Mouse (Mus musculus) kidney, adult 2 months (tissue): ENCODE results near the gene Olfr279.
A peak's percentile ranks its signal among the peaks of the same experiment; 100 is the strongest.

Experiments used
- CTCF ChIP-seq: fragments of 200-500 bp; conservative IDR thresholded peaks from 2 replicates; pipeline ENCODE4 v1.5.1; 2011; ENCODE audit warnings: low read depth, mild to moderate bottlenecking, control low read depth, low read length, moderate library complexity, mixed read lengths; ENCODE audit not compliant: insufficient read depth, insufficient read length
- POLR2A ChIP-seq: fragments of 200-500 bp; IDR thresholded peaks from one replicate; pipeline ENCODE4 v1.6.1; 2011; ENCODE audit warnings: low read depth, low read length, control low read depth

- no peak for TF ChIP-seq CTCF
- peak; percentile 82 for TF ChIP-seq POLR2A
These were observed 41.9 kb downstream of the Olfr279 start, which contains the start of gene Kansl2 for GRCm38 (mm10) chr15:98533881-98534627.
